Mouse (Mus musculus) stomach, embryonic 14.5 days (tissue): ENCODE measurements around the gene Rdx. TPM values are rescaled to one million over a fixed set of nuclear protein-coding genes. Genes with fewer than 3 reads are reported as not detected.

Source experiments
- microRNA-seq: library from miRNA; unstranded; fragments of <30 nt; microRNA quantifications from one replicate; pipeline ENCODE4, GENCODE M21; 2016
- polyA plus RNA-seq: library from polyadenylated mRNA; unstranded; fragments of >200 nt; fragmentation: Nextera tagmentation; extraction: Ambion mirVana; gene quantifications from 2 replicates; pipeline ENCODE4 v1.2.1, GENCODE M21; 2014

Rdx gene
- polyA plus RNA-seq, 1 experiment from 2014 or later: 142 TPM

Small RNA genes within 50 kb of the gene (microRNA-seq; reads per million reads assigned to microRNA genes)
- not detected for gene Gm27686
- gene Mir6244: not detected

Other genes with a start within 250 kb of the Rdx start
- 75.2 and 77.8 TPM in 2 replicates for gene Fdx1, start 83.6 kb upstream of the Rdx start, polyA plus RNA-seq
- 4.9 TPM in 2 replicates for gene Zc3h12c, start 121.4 kb downstream of the Rdx start, polyA plus RNA-seq